Mouse (Mus musculus): ENCODE data around the gene Mtpn.
A peak's percentile ranks its signal among the peaks of the same experiment; 100 is the strongest.

The Mtpn gene

GRCm38 (mm10) chr6:35539304-35540009, at the start of gene Mtpn:
Gene Mtpn, minus strand, starts transcription at chr6:35539888.
- peak; percentile 99 to 100 for DNase-seq

- DNase-seq = no peak
Observed at GRCm38 (mm10) chr6:35568731-35569130, 29.0 kb upstream of the Mtpn start.

- peak in 1 of 2 experiments; percentile 80 for DNase-seq
Observed at GRCm38 (mm10) chr6:35567755-35568154, 28.1 kb upstream of the Mtpn start.

GRCm38 (mm10) chr6:35559950-35560349, 20.3 kb upstream of the Mtpn start:
- no peak for DNase-seq

- DNase-seq = no peak
Observed at GRCm38 (mm10) chr6:35544352-35544751, 4.7 kb upstream of the Mtpn start.

GRCm38 (mm10) chr6:35542656-35543400, 3.1 kb upstream of the Mtpn start:
- no peak for DNase-seq

- DNase-seq = no peak
Observed at GRCm38 (mm10) chr6:35540377-35540776, 689 bp upstream of the Mtpn start.

- DNase-seq = no peak
Observed at GRCm38 (mm10) chr6:35538757-35539303, 858 bp downstream of the Mtpn start.

- no peak for DNase-seq
Observed at GRCm38 (mm10) chr6:35536021-35536420, 3.7 kb downstream of the Mtpn start.

- DNase-seq = no peak
Observed at GRCm38 (mm10) chr6:35513362-35513761, 26.3 kb downstream of the Mtpn start.

- DNase-seq = no peak
Observed at GRCm38 (mm10) chr6:35504781-35505180, 34.9 kb downstream of the Mtpn start.

GRCm38 (mm10) chr6:35502904-35503303, 36.8 kb downstream of the Mtpn start:
- DNase-seq = no peak

- DNase-seq = no peak
Observed at GRCm38 (mm10) chr6:35499978-35500667, 39.6 kb downstream of the Mtpn start.

GRCm38 (mm10) chr6:35497406-35497805, 42.3 kb downstream of the Mtpn start:
- DNase-seq = no peak

- no peak for DNase-seq
Observed at GRCm38 (mm10) chr6:35493851-35494250, 45.8 kb downstream of the Mtpn start.

- DNase-seq = no peak
Observed at GRCm38 (mm10) chr6:35479651-35480335, 59.9 kb downstream of the Mtpn start.

- DNase-seq = no peak
Observed at GRCm38 (mm10) chr6:35476830-35477229, 62.9 kb downstream of the Mtpn start.

GRCm38 (mm10) chr6:35463450-35464395, 76.0 kb downstream of the Mtpn start:
- DNase-seq = no peak

GRCm38 (mm10) chr6:35462484-35462883, 77.2 kb downstream of the Mtpn start:
- no peak for DNase-seq
